Mouse (Mus musculus) forebrain, embryonic 14.5 days (tissue): ENCODE measurements around the gene Srrm4. TPM values are rescaled to one million over a fixed set of nuclear protein-coding genes. Genes with fewer than 3 reads are reported as not detected.

Experiments used
- ATAC-seq: fragments of 200-750 bp; cut with Nextera tagmentation; 2 replicates; pipeline ENCODE4 v1.8.0; 2017; ENCODE audit warnings: mild to moderate bottlenecking, moderate library complexity
- DNase-seq: peaks from one replicate; pipeline ENCODE4 v3.0.0-alpha.2; 2015; ENCODE audit warnings: low spot score
- H3K27ac ChIP-seq: fragments of 300-500 bp; sonication (generic); 2 replicates; pipeline ENCODE4 v1.5.1; 2014; ENCODE audit warnings: low read depth, mild to moderate bottlenecking, control low read depth, low read length, moderate library complexity
- H3K27me3 ChIP-seq: fragments of 300-500 bp; sonication (generic); replicated peaks from 2 replicates; pipeline ENCODE4 v1.6.1; 2014; ENCODE audit warnings: low read length, control low read depth, mixed read lengths; ENCODE audit not compliant: control insufficient read depth, insufficient read depth
- H3K36me3 ChIP-seq: fragments of 300-500 bp; sonication (generic); 2 replicates; pipeline ENCODE4 v1.6.1; 2014; ENCODE audit warnings: low read length, control low read depth; ENCODE audit not compliant: control insufficient read depth, insufficient read depth
- H3K4me1 ChIP-seq: fragments of 300-500 bp; sonication (generic); 2 replicates; pipeline ENCODE4 v1.6.1; 2014; ENCODE audit warnings: antibody characterized with exemption, low read length, control low read depth; ENCODE audit not compliant: control insufficient read depth, insufficient read depth
- H3K4me2 ChIP-seq: fragments of 300-500 bp; sonication (generic); 2 replicates; pipeline ENCODE4 v1.6.1; 2014; ENCODE audit warnings: mild to moderate bottlenecking, control low read depth, low read length
- H3K4me3 ChIP-seq: fragments of 300-500 bp; sonication (generic); 2 replicates; pipeline ENCODE4 v1.5.1; 2014; ENCODE audit warnings: low read depth, low read length, control low read depth
- H3K9ac ChIP-seq: fragments of 300-500 bp; sonication (generic); 2 replicates; pipeline ENCODE4 v1.6.1; 2014; ENCODE audit warnings: mild to moderate bottlenecking, low read length, control low read depth, moderate library complexity
- H3K9me3 ChIP-seq: fragments of 300-500 bp; sonication (generic); replicated peaks from 2 replicates; pipeline ENCODE4 v1.6.1; 2016; ENCODE audit warnings: low read length, control low read depth, mixed read lengths; ENCODE audit not compliant: control insufficient read depth
- WGBS: fragments of 180-500 bp; shearing (Covaris S2); extraction: QIAGEN DNeasy Blood & Tissue Kit; methylation state at CpG from one replicate; pipeline ENCODE4 v1.1.7; 2014; 5-methylcytosine and 5-hydroxymethylcytosine counted together
- polyA plus RNA-seq: library from polyadenylated mRNA; unstranded; fragments of >200 nt; fragmentation: Nextera tagmentation; extraction: Ambion mirVana; gene quantifications from 2 replicates; pipeline ENCODE4 v1.2.1, GENCODE M21; 2014

Gene Srrm4
- polyA plus RNA-seq, 1 experiment from 2014 or later = 20.0 TPM

- Histone ChIP-seq H3K27ac (0 out of 2 replicates have a peak overlapping the region, but pooled peaks have one; percentile 1), H3K4me2 (no peak overlapping the region), H3K36me3 (peaks cover 40% of the 10 kb centered on the region), H3K4me1 (peaks cover 10% of the 10 kb centered on the region), H3K4me3 (no peak overlapping the region), H3K9ac (no peak overlapping the region), H3K27me3 (no peaks in the 10 kb centered on the region), H3K9me3 (no peaks in the 10 kb centered on the region)
- ATAC-seq = peak; percentile 46; the same call in 1 of the 2 replicates
- DNase-seq = peak; percentile 62
- 3% methylated on average over 11 of the region's 11 CpGs for WGBS
Observed at GRCm38 (mm10) chr5:116448409-116449191, 143.0 kb downstream of the Srrm4 start.

DNA sequence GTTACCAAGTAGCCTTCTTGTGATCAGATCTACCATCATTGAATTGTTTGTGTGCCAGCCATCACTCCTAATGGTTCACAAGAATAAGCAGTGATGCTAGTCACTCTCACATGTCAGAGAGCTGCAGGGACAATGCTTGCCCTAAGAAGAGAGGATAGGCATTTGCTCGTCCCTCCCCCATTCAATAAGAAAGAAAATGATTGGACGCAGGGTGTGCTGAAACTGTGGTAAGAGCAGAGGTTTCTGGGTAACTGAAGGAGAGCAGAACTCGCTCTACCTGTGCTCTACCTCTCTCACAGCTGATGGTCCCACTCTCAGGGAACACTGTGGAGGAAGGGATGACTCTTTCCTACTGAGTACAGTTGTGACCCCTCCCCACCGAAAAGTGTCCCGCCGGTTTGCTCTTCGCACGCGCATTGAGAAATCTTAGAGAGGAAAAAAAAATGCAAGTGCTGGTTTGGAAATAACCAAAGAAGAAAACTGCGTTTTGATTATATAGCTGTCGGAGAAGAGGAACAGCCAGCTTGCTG lies 143.7 kb downstream of the Srrm4 start:
- 45% methylated on average over 11 of the region's 11 CpGs for WGBS
- no peaks in the 10 kb centered on the region for H3K27me3 ChIP-seq
- H3K9ac ChIP-seq = no peak overlapping the region
- DNase-seq (no peak), ATAC-seq (no peak)
- no peak overlapping the region for H3K4me2 ChIP-seq
- no peaks in the 10 kb centered on the region for H3K9me3 ChIP-seq
- peaks cover 8% of the 10 kb centered on the region for H3K4me1 ChIP-seq
- H3K27ac ChIP-seq = no peak overlapping the region
- H3K36me3 ChIP-seq = peaks cover 41% of the 10 kb centered on the region
- no peak overlapping the region for H3K4me3 ChIP-seq

DNA sequence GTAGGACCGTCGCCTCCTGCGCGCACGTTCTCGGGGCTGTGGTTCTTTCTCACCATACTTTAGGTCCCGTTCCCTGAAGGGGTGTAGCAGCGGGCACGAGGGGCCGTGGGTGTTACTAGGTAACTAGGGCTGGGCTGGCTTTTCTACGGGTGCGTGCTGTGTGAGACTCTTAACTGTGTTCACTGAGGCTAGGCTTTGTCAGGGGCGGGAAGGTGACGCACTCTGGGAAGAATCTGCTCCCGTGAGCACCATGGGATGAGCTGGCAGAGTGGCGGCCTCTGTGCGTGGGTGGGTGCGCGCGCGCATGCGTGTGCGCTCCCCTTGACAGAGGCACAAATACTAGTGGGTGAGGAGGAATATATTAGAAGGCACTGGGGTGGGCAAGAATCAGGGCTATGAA lies 145.1 kb downstream of the Srrm4 start:
- Histone ChIP-seq H3K36me3 (peaks cover 37% of the 10 kb centered on the region), H3K4me3 (no peak overlapping the region), H3K9ac (no peak overlapping the region), H3K27ac (no peak overlapping the region), H3K27me3 (no peaks in the 10 kb centered on the region), H3K4me1 (peaks cover 8% of the 10 kb centered on the region), H3K4me2 (no peak overlapping the region), H3K9me3 (no peaks in the 10 kb centered on the region)
- no peak for DNase-seq
- 47% methylated on average over 23 of the region's 23 CpGs for WGBS
- ATAC-seq = no peak

DNA sequence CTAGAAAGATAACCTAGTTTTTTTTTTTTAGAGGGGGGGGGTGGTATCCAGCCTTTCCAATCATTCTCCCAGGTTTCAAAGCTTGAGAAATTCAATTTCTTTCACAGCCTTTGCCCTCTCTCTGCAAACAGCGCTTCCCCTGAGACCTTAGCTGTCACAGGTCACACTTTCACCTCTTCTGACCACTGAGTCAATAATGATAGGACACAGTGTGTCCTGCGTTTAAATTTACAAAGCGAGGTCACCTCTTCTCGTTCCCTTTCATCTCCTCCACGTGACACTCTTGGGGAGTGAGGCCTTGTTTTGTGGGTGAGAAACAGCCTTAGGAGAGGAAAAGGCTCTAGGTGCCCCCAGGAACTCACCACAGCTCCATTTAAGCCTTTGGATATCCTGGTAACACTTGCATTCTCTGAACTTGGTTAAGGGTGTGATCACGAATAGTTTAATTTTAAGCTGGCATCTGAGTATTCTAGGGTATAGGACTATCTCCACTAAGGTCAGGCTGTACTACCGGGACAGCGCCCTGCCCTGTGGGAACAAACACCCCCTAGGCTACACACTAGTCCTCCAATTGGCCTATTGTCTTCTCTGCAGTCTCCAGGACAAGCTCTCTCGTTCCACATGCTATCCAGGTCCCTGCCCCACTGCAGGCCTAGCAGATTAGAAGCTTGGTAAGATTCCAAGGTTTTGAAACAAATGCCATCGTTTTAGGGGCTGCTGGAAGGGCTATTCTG lies 145.8 kb downstream of the Srrm4 start:
- DNase-seq (no peak), ATAC-seq (no peak)
- Histone ChIP-seq H3K27me3 (no peaks in the 10 kb centered on the region), H3K4me1 (peaks cover 8% of the 10 kb centered on the region), H3K4me3 (no peak overlapping the region), H3K9ac (no peak overlapping the region), H3K4me2 (no peak overlapping the region), H3K36me3 (peaks cover 31% of the 10 kb centered on the region), H3K27ac (no peak overlapping the region), H3K9me3 (no peaks in the 10 kb centered on the region)
- 61% methylated on average over 10 of the region's 10 CpGs for WGBS

DNA sequence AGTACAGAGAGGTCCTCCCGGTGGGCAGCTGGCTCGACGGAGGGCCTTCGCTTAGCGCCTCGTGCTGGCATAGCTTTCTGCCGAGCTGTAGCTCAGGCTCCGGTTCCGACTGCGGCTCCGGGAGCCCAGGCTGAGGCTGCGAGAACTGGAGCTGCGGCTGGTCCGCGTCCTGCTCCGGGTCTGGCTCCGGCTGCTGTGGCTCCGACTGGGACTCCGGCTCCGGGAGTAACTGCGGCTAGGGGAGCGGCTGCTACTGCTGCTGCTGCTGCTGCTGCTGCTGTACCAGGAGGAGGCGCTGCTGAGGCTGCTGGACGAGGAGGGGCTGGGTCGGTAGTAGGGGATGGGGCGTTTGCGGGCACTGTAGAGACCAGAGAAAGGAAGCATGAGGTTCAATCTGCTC lies 147.1 kb downstream of the Srrm4 start:
- no peaks in the 10 kb centered on the region for H3K27me3 ChIP-seq
- H3K27ac ChIP-seq = no peak overlapping the region; the same call in 1 of the 2 replicates
- H3K9me3 ChIP-seq = no peaks in the 10 kb centered on the region
- H3K36me3 ChIP-seq = peaks cover 25% of the 10 kb centered on the region
- H3K4me2 ChIP-seq = no peak overlapping the region
- no peak overlapping the region for H3K4me3 ChIP-seq
- WGBS = 69% methylated on average over 27 of the region's 27 CpGs
- H3K9ac ChIP-seq = no peak overlapping the region
- H3K4me1 ChIP-seq = peaks cover 8% of the 10 kb centered on the region
- no peak for ATAC-seq
- no peak for DNase-seq

GRCm38 (mm10) chr5:116443459-116443940 lies 148.1 kb downstream of the Srrm4 start:
- Histone ChIP-seq H3K36me3 (peaks cover 22% of the 10 kb centered on the region), H3K9ac (no peak overlapping the region; the same call in 1 of the 2 replicates), H3K4me3 (no peak overlapping the region), H3K27me3 (no peaks in the 10 kb centered on the region), H3K4me1 (no peaks in the 10 kb centered on the region; the same call in none of the 2 replicates), H3K4me2 (no peak overlapping the region), H3K27ac (peak overlapping the region; percentile 60; the same call in 1 of the 2 replicates), H3K9me3 (no peaks in the 10 kb centered on the region)
- 53% methylated on average over 8 of the region's 8 CpGs for WGBS
- ATAC-seq (peak; percentile 78), DNase-seq (peak; percentile 68)

DNA sequence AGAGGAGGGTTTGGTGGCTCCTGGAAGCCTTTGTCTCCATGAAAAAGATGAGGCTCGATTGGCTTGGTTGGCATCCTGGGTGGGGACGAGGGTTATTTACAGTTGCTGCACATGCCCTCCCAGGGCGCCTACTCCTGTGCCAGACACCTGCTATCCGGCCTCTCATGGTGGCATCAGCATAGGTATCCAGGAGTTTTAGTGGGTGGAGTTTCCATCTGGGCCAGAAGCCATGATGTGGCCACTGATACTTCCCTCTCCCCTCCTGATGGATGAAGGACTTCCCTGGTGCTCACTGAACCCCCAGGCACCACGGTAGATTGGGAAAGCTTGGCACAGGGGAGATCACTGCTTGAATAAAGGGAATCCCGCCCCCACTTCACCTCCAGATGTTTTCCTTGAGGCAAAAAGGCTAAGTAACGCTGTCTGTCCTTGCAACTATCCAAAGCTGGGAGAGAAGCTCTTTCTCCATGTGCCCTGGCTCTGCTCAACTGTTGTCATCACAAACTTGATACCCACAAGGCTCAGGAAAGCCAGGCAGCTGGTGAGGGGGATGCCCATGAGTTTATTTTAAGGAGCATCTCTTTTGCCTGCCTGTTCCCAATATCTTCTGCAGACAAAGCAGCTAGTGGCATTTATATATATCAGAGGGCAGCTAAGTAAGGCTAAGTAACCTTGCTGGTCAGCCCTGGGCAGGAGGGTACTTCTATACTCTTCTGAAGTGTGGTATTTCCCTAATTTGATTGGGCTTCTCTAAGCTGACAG lies 148.7 kb downstream of the Srrm4 start:
- H3K4me1 ChIP-seq = no peaks in the 10 kb centered on the region; the same call in none of the 2 replicates
- ATAC-seq (no peak), DNase-seq (no peak)
- H3K9me3 ChIP-seq = no peaks in the 10 kb centered on the region
- no peak overlapping the region for H3K9ac ChIP-seq
- 75% methylated on average over 7 of the region's 7 CpGs for WGBS
- H3K4me3 ChIP-seq = no peak overlapping the region
- peak overlapping the region; percentile 60; the same call in 1 of the 2 replicates for H3K27ac ChIP-seq
- H3K36me3 ChIP-seq = peaks cover 22% of the 10 kb centered on the region
- H3K4me2 ChIP-seq = no peak overlapping the region
- no peaks in the 10 kb centered on the region for H3K27me3 ChIP-seq

DNA sequence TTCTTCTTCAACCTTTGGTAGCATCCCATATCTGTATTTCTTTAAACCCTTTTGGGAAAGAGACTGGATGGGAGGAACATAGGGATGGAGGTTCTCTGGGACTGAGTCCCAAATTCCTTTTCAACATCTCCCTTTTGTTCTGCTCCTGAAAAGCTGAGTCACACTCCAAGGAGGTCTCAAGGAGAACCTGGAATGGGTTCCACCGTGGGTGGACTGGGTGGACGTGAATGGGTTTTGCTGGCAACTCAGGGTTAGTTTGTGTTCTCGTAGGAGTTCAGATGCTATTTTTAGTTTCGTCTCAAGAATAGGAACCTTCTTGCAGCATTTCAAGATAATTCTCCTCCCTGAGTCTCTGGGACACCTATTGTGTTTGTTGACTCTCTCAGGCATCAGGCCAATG lies 151.4 kb downstream of the Srrm4 start:
- WGBS = 45% methylated on average over 4 of the region's 4 CpGs
- H3K9ac ChIP-seq = no peak overlapping the region
- H3K36me3 ChIP-seq = peaks cover 22% of the 10 kb centered on the region
- H3K4me2 ChIP-seq = no peak overlapping the region
- H3K27me3 ChIP-seq = no peaks in the 10 kb centered on the region
- H3K9me3 ChIP-seq = no peaks in the 10 kb centered on the region
- H3K4me3 ChIP-seq = no peak overlapping the region
- H3K27ac ChIP-seq = no peak overlapping the region
- DNase-seq = no peak
- no peak for ATAC-seq
- peaks cover 3% of the 10 kb centered on the region for H3K4me1 ChIP-seq
